In genomic region chr5:53148160-53148923, GRCm38 (mm10) we compare ENCODE assay signal across 20 mouse cellular contexts.
A peak's percentile ranks its signal among the peaks of the same experiment; 100 is the strongest.
DNase-seq lines count a peak whose midpoint lies in the region; ATAC-seq and TF ChIP-seq lines count a peak whose summit lies in the region.
"Had no signal": no experiment of that assay in that cellular context is flagged by ENCODE, and none has a peak within 500 bp of the region (broad histone marks: within the 10 kb centered on the region; RNA-seq: fewer than 3 reads in every experiment).

No protein-coding gene starts in this region.

- no peak for ATAC-seq in hindbrain, embryonic 13.5 days (ENCODE audit: low FRiP score)
- ATAC-seq in kidney, postnatal 0 days (replicated peaks; ENCODE audit: low FRiP score, low read depth), result 0 out of 2 replicates have a peak, but pooled peaks have one; percentile 33
- ATAC-seq: forebrain, embryonic 16.5 days; inflammation-experienced regulatory T-cells, adult 6 months; liver, postnatal 0 days; Patski had no signal

- H3K27me3 ChIP-seq in hindbrain, embryonic 10.5 days (ENCODE audit: insufficient read depth, poor library complexity, severe bottlenecking), result 0 out of 2 replicates have a peak, but pooled peaks cover 5% of the 10 kb centered on the region
- no peaks in the 10 kb centered on the region for H3K27me3 ChIP-seq in hindbrain, embryonic 13.5 days
- no peaks in the 10 kb centered on the region for H3K27me3 ChIP-seq in kidney, postnatal 0 days (ENCODE audit: insufficient read depth, low read length)
- H3K27me3 ChIP-seq in kidney, adult 2 months (replicated peaks; ENCODE audit: control insufficient read depth, insufficient read depth, low read length), result no peaks in the 10 kb centered on the region
- H3K27me3 ChIP-seq: embryonic facial prominence, embryonic 15.5 days; limb, embryonic 12.5 days; Patski had no signal

- no peak for TF ChIP-seq CTCF in kidney, postnatal 0 days (IDR thresholded peaks at IDR 0.05; ENCODE audit: low read depth)
- TF ChIP-seq CTCF in kidney, adult 2 months (conservative IDR thresholded peaks at IDR 0.05; ENCODE audit: insufficient read depth, insufficient read length, low read depth, low read length), result no peak

- WGBS in hindbrain, embryonic 10.5 days, result 47% methylated on average over 8 of the region's 8 CpGs
- WGBS in hindbrain, embryonic 13.5 days, result 60% methylated on average over 8 of the region's 8 CpGs
- 36% methylated on average over 8 of the region's 8 CpGs for WGBS in kidney, postnatal 0 days
- 50% methylated on average over 8 of the region's 8 CpGs for WGBS in kidney, adult 2 months

- no peak overlapping the region for H3K4me2 ChIP-seq in hindbrain, embryonic 13.5 days
- no peak overlapping the region for H3K4me2 ChIP-seq in kidney, postnatal 0 days (ENCODE audit: low read length)
- H3K4me2 ChIP-seq: embryonic facial prominence, embryonic 15.5 days; limb, embryonic 12.5 days; liver, embryonic 11.5 days; midbrain, embryonic 11.5 days had no signal

- no peak overlapping the region for H3K4me3 ChIP-seq in hindbrain, embryonic 10.5 days
- no peak overlapping the region for H3K4me3 ChIP-seq in hindbrain, embryonic 13.5 days
- H3K4me3 ChIP-seq in kidney, postnatal 0 days (replicated peaks; ENCODE audit: low read depth, low read length), result no peak overlapping the region
- no peak overlapping the region for H3K4me3 ChIP-seq in kidney, adult 2 months (ENCODE audit: insufficient read depth, low read depth, low read length)
- H3K4me3 ChIP-seq: embryonic facial prominence, embryonic 15.5 days; limb, embryonic 12.5 days had no signal

- H3K36me3 ChIP-seq in hindbrain, embryonic 10.5 days, result peaks cover 5% of the 10 kb centered on the region
- no peaks in the 10 kb centered on the region for H3K36me3 ChIP-seq in hindbrain, embryonic 13.5 days
- no peaks in the 10 kb centered on the region for H3K36me3 ChIP-seq in kidney, postnatal 0 days (ENCODE audit: insufficient read depth, low read length)
- no peaks in the 10 kb centered on the region for H3K36me3 ChIP-seq in kidney, adult 2 months (ENCODE audit: control insufficient read depth, insufficient read depth, low read length)
- H3K36me3 ChIP-seq: embryonic facial prominence, embryonic 15.5 days; limb, embryonic 12.5 days had no signal

- peak; percentile 62 to 66 for DNase-seq in cerebellum, postnatal 14 days
- no peak for DNase-seq in cerebellum, adult 9-10 months
- no peak for DNase-seq in hindbrain, embryonic 10.5 days (ENCODE audit: low spot score)
- no peak for DNase-seq in kidney, postnatal 0 days (ENCODE audit: low spot score)
- DNase-seq in kidney, adult 2 months, result no peak
- DNase-seq in skeletal muscle tissue, adult 2 months (ENCODE audit: low read depth, low spot score), result peak; percentile 65
- DNase-seq: adrenal gland, postnatal 36 days; heart, postnatal 4 days; kidney, adult 9 months; liver, postnatal 0 days; lung, postnatal 14 days; thymus, postnatal 14 days had no signal

- no peak overlapping the region for H3K9ac ChIP-seq in hindbrain, embryonic 13.5 days
- H3K9ac ChIP-seq in kidney, postnatal 0 days (ENCODE audit: low read depth, low read length), result no peak overlapping the region
- H3K9ac ChIP-seq: embryonic facial prominence, embryonic 15.5 days; limb, embryonic 12.5 days; liver, postnatal 0 days had no signal

- peaks cover 5% of the 10 kb centered on the region; the same call in 1 of the 2 replicates for H3K9me3 ChIP-seq in hindbrain, embryonic 10.5 days
- H3K9me3 ChIP-seq in hindbrain, embryonic 13.5 days, result no peaks in the 10 kb centered on the region
- no peaks in the 10 kb centered on the region for H3K9me3 ChIP-seq in kidney, postnatal 0 days (replicated peaks; ENCODE audit: low read length)
- H3K9me3 ChIP-seq: embryonic facial prominence, embryonic 15.5 days; limb, embryonic 12.5 days had no signal

- H3K27ac ChIP-seq in hindbrain, embryonic 10.5 days, result 0 out of 2 replicates have a peak overlapping the region, but pooled peaks have one; percentile 23
- H3K27ac ChIP-seq in hindbrain, embryonic 13.5 days, result no peak overlapping the region
- no peak overlapping the region for H3K27ac ChIP-seq in kidney, postnatal 0 days
- no peak overlapping the region for H3K27ac ChIP-seq in kidney, adult 2 months (ENCODE audit: insufficient read depth, low read depth, low read length)
- H3K27ac ChIP-seq: embryonic facial prominence, embryonic 15.5 days; limb, embryonic 12.5 days had no signal

- TF ChIP-seq POLR2A in kidney, adult 2 months (IDR thresholded peaks at IDR 0.05; ENCODE audit: low read depth, low read length), result no peak

- peaks cover 38% of the 10 kb centered on the region for H3K4me1 ChIP-seq in hindbrain, embryonic 10.5 days (replicated peaks)
- peaks cover 19% of the 10 kb centered on the region for H3K4me1 ChIP-seq in hindbrain, embryonic 13.5 days (replicated peaks)
- peaks cover 7% of the 10 kb centered on the region; the same call in 1 of the 2 replicates for H3K4me1 ChIP-seq in kidney, postnatal 0 days (replicated peaks; ENCODE audit: insufficient read depth, low read length)
- no peaks in the 10 kb centered on the region for H3K4me1 ChIP-seq in kidney, adult 2 months (ENCODE audit: control insufficient read depth, insufficient read depth, low read length)
- H3K4me1 ChIP-seq: embryonic facial prominence, embryonic 15.5 days had no signal

Comparison
In these comparisons a context has a peak if more than half of its experiments do, and no peak if none do; other contexts are left out.
1. DNase-seq: peak in cerebellum, postnatal 14 days (2 of 2) and skeletal muscle tissue, adult 2 months (single experiment); none in cerebellum, adult 9-10 months (single experiment), hindbrain, embryonic 10.5 days (single experiment), kidney, postnatal 0 days (single experiment) and kidney, adult 2 months (single experiment).